Mouse (Mus musculus): ENCODE measurements around the gene Naa10. TPM values are rescaled to one million over a fixed set of nuclear protein-coding genes. Genes with fewer than 3 reads are reported as not detected.

Naa10 gene
- total RNA-seq, 2 experiments from 2014 or later: 57.2 to 58.8 TPM

DNA sequence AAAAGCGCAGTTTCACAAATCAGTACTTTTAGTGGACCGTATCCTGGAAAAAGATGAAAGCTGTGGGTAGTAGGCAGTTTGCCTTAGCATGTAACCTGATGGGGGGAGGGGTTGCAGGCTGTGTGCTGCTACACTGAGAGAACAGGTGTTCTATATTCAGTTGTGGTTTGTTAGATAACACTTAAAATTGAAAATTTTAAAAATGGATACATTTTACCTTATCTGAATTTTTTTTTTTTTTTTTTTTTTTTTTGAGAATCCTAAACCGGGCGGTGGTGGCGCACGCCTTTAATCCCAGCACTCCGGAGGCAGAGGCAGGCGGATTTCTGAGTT lies 772 bp upstream of the Naa10 start:
- intact Hi-C loops (cut with DNase I): no loop called here
- no peak for DNase-seq (ENCODE audit: low spot score in 2 of 2)

DNA sequence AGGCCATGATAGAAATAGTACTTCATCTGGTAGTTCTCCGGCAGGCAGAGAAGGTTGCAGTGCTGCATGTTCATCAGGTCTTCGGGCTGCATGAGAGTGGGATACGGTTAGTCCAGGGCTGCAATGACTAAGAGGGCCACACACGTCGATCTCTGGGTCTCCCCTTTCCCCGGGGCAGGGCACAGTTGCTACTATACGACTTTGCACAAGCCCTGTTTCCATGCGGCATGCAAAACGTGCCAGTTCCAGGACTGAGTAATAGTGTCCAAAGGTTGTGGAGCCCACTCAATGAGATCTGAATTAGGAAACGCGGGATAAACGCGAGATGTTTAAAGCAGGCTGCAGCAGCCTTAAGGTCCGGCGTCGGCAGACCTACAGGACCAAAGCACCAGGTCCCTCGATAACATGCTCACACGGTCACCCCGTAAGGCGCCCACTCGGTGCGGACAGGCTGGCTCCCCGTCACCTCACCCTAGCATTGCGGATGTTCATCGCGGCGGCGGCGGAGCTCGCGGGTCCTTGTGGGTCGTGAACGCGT lies 390 bp downstream of the Naa10 start:
- intact Hi-C loops (cut with DNase I): no loop called here
- no peak for DNase-seq (ENCODE audit: low spot score in 2 of 2)

DNA sequence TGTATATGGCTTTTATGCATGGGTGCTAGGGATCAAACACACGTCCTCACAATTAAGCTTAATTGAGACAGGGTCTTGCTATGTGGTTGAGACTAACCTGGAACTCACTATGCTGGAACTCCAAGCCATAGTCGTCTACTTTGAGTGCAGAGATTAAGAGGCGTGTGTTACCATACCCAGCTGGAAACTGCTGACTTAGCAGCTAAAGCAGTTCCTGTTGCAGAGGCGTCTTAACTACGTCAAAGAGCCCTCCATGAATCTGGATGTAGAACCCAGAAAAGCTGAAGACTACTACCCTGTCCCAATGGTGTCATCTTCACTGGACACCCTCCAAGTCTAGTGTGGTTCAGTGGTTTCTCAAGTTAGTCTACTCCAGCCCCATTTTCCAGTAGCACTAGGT lies 3.1 kb downstream of the Naa10 start:
- intact Hi-C loops (cut with DNase I): no loop called here
- no peak for DNase-seq (ENCODE audit: low spot score in 2 of 2)

DNA sequence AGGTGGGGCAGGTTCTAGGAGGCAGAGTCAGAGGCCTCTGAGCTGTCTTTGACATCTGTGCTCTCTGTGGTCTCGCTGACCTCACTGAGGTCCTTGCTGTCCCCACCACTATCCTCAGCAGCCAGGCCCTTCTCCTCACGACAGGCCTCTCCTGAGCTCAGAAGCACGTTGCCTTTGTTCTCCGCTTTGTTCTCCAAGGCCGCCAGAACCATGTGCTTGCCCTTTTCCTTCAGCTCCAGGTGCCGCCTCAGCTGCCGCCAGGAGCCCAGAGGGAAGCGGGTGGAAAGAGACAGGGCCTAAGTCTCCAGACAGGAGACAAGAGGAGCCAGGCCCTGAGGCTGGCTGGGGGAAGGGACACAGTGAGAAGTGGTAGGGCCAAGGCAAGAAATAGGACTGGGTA lies 4.8 kb downstream of the Naa10 start:
- no peak for DNase-seq (ENCODE audit: low spot score in 2 of 2)
- intact Hi-C loops (cut with DNase I): no loop called here

DNA sequence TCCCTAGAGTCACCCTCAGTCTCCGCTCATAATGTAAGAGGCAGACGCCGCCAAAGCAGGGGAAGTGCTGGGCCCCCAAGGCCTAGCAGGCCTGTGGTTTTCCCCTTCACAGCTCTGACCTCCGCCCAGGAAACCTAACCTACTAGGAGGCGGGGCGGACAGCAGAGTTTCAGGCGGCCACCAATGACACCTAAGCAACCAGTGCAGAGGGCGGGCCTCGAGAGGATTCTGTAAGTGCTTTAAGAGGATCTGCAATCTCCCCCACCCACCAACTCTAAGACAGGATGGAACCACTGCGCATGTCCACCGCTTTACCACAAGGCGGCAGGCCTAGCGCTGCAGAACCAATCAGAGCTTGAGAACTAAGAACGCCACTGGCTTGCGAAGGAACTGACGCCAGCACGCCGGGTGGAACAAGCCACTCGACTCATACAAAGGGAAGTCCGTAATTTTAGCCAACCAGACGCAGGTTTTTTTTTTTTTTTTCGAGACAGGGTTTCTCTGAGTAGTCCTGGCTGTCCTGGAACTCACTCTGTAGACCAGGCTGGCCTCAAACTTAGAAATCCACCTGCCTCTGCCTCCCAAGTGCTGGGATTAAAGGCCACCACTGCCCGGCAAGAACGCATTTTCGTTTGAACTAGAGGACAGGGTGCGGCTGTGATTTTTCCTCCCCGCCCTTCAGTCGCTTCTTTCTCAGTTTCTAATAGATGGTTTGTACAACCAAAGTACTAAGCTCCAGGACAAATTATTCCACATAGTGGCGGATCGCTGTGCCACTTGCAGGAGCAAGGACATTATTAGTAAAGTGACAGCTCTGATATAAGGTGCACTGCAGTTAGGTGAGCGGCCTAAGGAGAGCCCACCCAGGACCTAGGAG lies 6.7 kb downstream of the Naa10 start:
- intact Hi-C loops (cut with DNase I): no loop called here
- DNase-seq (ENCODE audit: low spot score in 2 of 2): peak; percentile 89 to 91

DNA sequence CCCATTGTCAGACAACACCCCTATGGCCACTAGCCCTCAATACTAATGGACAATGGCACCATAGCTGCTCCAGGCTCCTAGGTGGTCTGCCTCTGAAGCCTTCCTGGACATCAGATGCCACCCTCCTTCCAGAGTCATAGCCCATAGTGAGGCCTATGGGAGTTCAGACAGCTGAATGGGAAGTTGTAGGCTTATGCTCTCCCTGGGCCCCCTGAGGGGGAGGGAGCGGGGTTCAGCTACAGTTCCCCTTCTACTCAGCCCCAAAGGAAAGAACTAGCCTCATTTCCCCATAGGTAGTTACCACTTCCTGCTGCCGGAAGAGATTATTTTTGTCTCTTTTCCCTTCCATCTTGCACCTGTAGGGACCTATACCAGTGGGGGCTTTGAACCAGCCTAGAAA lies 10.2 kb downstream of the Naa10 start:
- no peak for DNase-seq (ENCODE audit: low spot score in 2 of 2)
- intact Hi-C loops (cut with DNase I): no loop called here

DNA sequence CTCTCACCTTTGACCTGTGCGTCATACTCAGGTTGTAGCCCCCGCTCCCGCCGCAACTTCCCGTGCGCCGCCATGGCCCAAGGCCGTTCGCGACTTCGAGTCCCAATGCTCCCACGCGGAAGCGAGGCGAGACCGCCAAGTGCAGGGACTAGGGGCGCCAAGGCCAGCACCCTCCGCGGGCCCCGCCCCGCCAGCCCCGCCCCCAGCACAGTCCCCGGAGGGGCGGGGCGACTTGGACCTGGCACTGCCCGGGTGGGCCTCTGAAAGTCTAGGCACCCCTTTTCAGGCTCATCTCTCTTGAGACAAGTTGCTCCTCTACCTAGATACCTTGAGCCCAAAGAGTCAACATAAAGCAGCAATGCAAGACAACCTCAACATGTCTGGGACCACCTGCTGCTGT lies 10.6 kb downstream of the Naa10 start:
- no peak for DNase-seq (ENCODE audit: low spot score in 2 of 2)
- intact Hi-C loops (cut with DNase I): no loop called here

DNA sequence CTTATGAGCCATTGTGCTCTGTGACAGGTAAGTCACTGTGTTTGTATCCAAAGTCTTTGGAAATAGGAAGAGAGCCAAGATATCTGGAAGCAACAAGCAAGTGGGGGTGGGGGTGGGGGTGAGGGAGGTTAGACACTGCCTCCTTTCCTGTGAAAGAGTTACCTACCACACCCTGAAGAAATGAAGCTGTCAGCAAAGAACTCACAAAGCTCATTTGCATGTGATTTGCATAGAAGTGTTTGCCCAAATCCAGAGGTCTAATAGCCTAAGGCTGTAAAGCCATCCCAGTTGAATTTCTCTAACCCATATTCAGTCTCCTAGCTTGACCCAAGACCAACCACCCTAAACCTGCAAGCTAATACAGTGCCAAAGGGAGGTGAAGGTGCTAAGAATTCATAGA lies 11.3 kb downstream of the Naa10 start:
- intact Hi-C loops (cut with DNase I): no loop called here
- DNase-seq (ENCODE audit: low spot score in 2 of 2): no peak

DNA sequence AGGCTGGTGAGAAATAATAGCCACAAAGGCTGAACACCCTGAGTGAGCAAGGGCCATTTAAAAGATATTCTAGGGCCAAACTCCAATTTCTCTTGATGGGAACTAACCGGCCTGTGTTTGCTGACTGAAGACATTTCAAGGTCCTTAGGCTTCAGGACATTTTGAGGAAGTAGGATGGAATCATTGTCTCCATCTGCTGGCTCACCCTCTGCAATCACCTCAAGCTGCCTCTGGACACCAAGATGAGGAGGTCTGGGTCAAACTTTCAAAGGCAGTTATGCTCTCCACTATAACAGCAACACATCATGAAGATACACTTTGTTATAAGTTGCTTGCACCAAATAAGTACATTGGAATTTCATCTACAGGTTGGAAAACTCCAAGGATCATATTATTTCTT lies 11.7 kb downstream of the Naa10 start:
- intact Hi-C loops (cut with DNase I): no loop called here
- DNase-seq (ENCODE audit: low spot score in 2 of 2): no peak

DNA sequence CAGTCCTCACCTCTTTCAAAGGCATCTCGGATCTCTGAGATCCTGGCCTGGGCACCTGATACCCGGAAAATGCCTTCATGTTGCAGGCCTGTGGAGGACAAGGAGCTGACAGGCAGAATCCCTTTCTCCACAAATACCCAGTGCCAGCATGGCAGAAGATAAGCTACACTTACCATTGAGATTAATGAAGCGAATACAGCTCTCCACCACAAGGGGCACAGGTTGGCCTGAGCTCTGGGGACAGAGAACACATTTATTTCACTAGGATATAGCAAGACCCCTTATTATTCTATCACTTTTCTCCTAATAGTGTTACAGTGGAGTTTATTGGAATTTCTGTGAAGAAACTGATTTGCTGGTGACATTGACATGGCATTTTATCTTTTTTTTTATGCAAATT lies 23.8 kb downstream of the Naa10 start:
- DNase-seq (ENCODE audit: low spot score in 2 of 2): no peak
- intact Hi-C loops (cut with DNase I): no loop called here

DNA sequence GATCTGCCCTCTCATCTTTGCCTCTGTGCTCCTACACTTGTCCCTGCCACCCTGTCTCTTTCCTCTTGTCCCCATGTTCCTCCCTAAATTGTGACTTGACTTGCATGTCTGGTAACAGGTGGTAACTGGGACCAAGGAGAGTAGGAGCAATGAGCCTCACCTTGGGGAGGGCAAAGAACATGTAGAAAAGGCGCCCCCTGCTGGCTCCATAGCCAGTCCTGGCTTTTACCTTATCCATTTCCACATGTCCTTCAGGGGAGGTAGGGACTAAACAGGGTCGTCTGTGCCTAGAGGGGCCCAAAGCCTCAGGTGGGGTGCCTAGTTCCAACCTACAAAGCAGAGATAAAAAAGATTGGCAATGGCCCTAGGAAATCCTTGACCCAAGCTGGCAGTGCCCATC lies 26.0 kb downstream of the Naa10 start, which contains the start of gene L1cam:
L1cam (minus strand) TSS at position 387 of the 400 bp plus-strand sequence.
- DNase-seq (ENCODE audit: low spot score in 2 of 2): peak in 1 of 2 experiments; percentile 36
- intact Hi-C loops (cut with DNase I): no loop called here

DNA sequence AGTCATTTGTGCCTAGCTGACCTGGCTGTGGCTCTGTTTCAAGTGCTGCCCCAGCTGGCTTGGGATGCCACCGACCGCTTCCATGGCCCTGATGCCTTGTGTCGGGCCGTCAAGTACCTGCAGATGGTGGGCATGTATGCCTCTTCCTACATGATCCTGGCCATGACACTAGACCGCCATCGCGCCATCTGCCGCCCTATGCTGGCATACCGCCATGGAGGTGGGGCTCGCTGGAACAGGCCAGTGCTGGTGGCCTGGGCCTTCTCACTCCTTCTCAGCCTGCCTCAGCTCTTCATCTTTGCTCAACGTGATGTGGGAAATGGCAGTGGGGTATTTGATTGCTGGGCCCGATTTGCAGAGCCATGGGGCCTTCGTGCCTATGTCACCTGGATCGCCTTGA lies 28.9 kb downstream of the Naa10 start:
- DNase-seq (ENCODE audit: low spot score in 2 of 2): no peak
- intact Hi-C loops (cut with DNase I): no loop called here

DNA sequence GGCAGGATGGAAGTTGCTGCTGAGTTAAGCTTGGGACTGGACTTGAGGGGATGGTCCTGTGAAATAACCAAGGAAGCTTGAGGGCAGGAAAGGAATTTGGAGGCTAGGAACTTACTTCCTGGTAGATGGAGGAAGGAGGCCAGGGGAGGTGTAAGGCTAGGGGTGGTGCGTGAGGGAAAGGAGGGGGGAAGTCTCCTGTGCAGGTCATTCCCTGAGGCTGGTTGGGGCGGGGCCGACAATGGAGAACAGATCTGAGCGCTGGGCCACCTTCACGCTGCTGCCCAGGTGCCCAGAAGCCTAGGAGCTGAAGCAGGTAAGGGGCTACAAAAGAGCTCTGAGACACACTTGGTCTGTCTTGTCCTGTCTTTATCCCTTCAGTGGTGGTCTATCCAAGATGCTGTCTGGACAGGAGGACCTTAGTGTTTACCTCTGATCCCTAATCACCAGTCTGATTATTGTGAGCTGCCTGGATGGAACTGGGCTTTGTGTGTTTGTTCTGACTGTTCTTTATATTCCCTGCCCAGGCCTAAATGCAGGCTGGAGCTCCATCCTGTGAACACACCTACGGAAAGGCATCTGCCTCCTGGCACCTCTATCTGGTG lies 30.1 kb downstream of the Naa10 start, which contains the start of gene Avpr2:
Avpr2 (plus strand) TSS at position 552 of the 602 bp plus-strand sequence.
- no peak for DNase-seq (ENCODE audit: low spot score in 2 of 2)
- intact Hi-C loops (cut with DNase I): no loop called here

DNA sequence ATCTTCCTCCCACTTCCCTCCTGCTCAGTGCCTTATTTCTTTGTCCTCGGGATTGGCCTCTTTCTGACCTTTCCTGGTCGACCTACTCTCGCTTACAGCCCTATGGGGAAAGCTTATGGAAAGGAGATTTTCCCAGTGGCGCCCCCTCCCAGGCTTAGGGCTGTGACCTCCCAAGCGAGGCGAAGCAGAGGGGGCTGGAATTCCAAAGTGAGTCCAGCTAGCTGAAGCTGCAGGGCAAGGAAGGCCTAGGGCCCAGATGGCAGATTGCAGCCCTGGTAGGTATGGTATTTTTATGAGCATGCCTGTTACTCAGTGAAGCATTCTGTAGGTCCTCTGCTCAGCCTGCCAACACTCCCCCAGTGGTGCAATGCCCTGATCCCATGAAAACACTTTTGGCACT lies 40.3 kb downstream of the Naa10 start:
- no peak for DNase-seq (ENCODE audit: low spot score in 2 of 2)
- intact Hi-C loops (cut with DNase I): no loop called here

DNA sequence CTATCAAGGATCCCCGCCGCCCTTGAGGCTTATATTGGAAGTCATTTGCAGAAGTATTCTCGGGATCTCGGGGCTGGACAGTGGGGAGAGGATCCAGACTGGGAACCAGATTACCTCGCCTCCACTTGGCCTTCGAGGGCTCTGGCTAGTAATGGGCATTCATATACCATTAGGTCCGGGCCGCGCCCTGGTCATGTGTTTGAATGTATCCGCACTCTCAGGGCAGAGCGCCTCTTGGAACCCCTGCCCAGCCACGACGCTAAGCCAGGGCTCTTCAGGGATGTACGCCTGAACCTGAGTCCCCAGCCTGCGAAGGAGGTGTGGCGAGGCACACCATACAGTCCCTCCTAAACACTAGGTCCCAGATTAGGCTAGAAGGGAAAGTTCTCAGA lies 40.7 kb downstream of the Naa10 start:
- DNase-seq (ENCODE audit: low spot score in 2 of 2): no peak
- intact Hi-C loops (cut with DNase I): no loop called here

DNA sequence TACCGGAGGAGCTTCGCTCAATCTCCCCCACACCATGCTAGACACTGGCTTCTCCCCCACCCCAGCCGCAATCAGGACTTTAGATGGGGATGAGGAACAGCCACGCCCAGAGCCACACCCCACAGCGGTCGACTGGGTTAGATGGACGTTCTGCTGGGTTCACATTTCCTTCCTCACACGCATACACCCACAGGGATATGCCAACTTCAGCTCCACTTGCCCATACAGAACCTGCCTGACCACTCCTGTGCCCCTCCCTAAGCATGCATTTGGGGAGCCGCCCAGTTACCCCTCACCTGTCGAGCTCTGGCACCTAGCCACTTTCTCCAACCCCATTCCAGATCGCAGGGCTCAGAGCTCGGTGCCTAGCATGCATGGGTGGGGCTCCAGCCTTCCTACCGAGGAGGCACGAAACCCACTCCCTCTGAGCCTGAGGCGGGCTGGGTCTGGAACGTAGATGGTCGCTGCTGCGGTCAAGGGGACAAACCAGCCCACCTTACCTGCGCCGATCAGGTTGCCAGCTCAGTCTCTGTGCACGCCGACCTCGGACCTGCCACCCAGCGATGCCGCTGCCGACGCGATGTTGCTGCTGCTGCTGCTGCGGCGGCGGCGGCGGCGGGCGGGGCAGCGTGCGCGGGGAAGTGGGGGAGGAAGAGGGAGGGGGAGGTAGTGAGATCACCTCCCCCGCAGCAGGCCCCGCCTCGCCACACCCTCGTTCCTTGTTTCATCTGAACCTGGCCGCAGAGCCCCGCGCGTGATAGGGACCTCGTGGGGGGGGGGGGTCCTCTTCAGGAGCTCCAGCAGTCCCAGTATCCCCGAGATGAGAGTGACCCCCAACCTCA lies 41.3 kb downstream of the Naa10 start:
- peak in 1 of 2 experiments; percentile 17 for DNase-seq (ENCODE audit: low spot score in 2 of 2)
- intact Hi-C loops (cut with DNase I): no loop called here

DNA sequence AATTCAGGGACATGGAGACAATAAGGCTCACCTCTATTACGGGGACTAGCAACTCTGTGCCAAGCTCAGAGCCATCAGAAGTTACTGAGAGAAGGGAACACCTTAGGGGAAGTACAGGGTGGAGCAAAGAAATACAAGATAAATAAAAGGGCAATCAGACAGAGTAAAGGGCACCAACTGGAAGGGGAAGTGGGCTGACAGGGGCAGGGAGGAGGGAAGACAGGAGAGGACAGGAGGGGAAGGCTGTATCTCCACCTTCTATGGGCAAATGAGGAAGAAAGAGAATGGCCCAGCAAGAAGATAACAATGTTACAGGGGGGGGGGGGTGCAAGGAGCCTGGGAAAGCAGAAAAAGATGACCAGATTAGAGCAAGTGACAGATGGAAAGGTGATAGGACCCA lies 44.7 kb downstream of the Naa10 start:
- intact Hi-C loops (cut with DNase I): no loop called here
- DNase-seq (ENCODE audit: low spot score in 2 of 2): no peak

DNA sequence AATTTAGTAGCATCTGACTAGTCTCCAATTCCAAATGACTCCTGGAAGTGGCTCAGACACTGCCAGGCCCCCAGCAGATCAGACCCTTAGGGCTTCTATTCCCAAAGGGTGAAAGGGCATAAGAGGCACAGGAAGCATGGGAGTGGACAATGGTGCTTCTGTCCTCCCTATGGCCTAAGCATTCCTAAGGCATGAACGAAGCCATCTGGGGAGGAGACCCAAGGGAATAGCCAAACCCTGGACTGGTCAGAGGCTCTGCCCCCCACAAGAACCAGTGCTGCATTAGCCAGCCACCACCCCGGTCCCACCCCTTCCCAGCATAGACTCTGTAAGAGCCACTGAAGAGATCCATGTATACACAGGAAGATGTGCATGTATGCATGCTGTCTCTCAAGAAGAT lies 45.9 kb downstream of the Naa10 start:
- no peak for DNase-seq (ENCODE audit: low spot score in 2 of 2)
- intact Hi-C loops (cut with DNase I): no loop called here

DNA sequence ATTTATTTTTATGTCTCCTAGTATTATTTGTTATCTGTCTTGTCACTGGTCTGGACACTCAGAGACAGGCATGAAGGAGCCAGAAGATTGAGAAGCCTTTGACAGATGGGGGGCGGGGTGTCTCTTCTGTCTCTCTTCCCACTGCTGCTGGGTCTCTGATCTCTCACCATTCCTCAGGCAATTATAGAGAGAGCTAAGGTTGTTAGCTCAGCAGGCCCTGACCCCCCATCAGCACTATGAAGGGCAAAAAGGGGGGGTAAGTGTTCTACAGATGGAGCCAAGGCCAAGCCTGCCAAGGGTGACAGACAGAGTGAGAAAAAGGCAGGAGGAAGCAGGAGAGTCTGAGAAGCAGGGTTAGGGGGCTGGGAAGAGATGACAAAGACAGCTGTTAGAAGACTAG lies 49.8 kb downstream of the Naa10 start:
- intact Hi-C loops (cut with DNase I): no loop called here
- DNase-seq (ENCODE audit: low spot score in 2 of 2): no peak

DNA sequence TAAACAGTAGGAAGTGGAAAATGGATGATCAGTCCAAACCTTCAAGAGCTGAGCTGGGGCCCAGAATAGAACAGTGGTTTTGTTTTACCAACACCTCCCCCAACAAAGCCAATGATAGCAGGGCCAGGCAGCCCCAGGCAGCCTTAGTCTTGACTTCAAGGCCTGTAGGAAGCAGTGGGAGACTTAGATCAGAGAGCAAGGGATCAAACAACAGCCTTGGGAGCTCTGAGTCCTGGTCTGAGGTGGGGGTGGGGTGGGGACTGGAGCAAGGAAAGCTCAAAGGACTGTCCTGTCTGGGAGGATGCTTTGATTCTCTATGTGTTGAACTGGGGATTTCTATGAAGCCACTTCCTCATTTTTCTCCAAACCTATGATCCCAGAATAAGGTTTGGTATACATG lies 50.3 kb downstream of the Naa10 start:
- intact Hi-C loops (cut with DNase I): no loop called here
- DNase-seq (ENCODE audit: low spot score in 2 of 2): no peak

Data from left cerebral cortex, postnatal 14 days (tissue).